Mouse (Mus musculus) cortical plate, adult 2 months (tissue): ENCODE measurements at regions not wholly inside any gene's neighbourhood (a gene's known extent, or its start where the extent isn't known, plus 50 kb on each side); places are given as distances from the start of the nearest gene placed in this dataset.

Experiments
- H3K27ac ChIP-seq: fragments of 200-500 bp; 2 replicates; pipeline ENCODE4 v1.5.1; 2012; ENCODE audit warnings: low read length, control low read depth, inconsistent platforms; ENCODE audit not compliant: insufficient read depth
- H3K4me1 ChIP-seq: fragments of 200-500 bp; 2 replicates; pipeline ENCODE4 v1.6.1; 2011; ENCODE audit warnings: low read length; ENCODE audit not compliant: control insufficient read depth, insufficient read depth
- H3K4me3 ChIP-seq: fragments of 200-500 bp; 2 replicates; pipeline ENCODE4 v1.5.1; 2011; ENCODE audit warnings: mild to moderate bottlenecking, low read length, control low read depth; ENCODE audit not compliant: insufficient read depth
- CTCF ChIP-seq: fragments of 200-500 bp; IDR thresholded peaks from 2 replicates; pipeline ENCODE4 v1.5.1; 2011; ENCODE audit warnings: mild to moderate bottlenecking, control low read depth, low read length; ENCODE audit not compliant: insufficient read depth; ENCODE audit errors: extremely low read depth
- POLR2A ChIP-seq: fragments of 200-500 bp; IDR thresholded peaks from 2 replicates; pipeline ENCODE4 v1.6.1; 2011; ENCODE audit warnings: mild to moderate bottlenecking, low read length, control low read depth; ENCODE audit not compliant: insufficient read depth; ENCODE audit errors: extremely low read depth

- H3K27ac ChIP-seq: no peak overlapping the region
- no peak for TF ChIP-seq POLR2A
- no peak for TF ChIP-seq CTCF
- H3K4me3 ChIP-seq: no peak overlapping the region
- H3K4me1 ChIP-seq: no peaks in the 10 kb centered on the region
These were observed 714.2 kb downstream of the Ets1 start for GRCm38 (mm10) chr9:33350258-33350657.

- no peak overlapping the region for H3K27ac ChIP-seq
- no peak overlapping the region for H3K4me3 ChIP-seq
- TF ChIP-seq CTCF (no peak), POLR2A (no peak)
- 0 out of 2 replicates have a peak, but pooled peaks cover 1% of the 10 kb centered on the region for H3K4me1 ChIP-seq
These were observed 720.6 kb downstream of the Ets1 start for GRCm38 (mm10) chr9:33356621-33357020.

- Histone ChIP-seq H3K4me3 (no peak overlapping the region), H3K27ac (no peak overlapping the region), H3K4me1 (0 out of 2 replicates have a peak, but pooled peaks cover 1% of the 10 kb centered on the region)
- TF ChIP-seq POLR2A (no peak), CTCF (no peak)
These were observed 724.9 kb downstream of the Ets1 start for GRCm38 (mm10) chr9:33360966-33361365.

GRCm38 (mm10) chr9:33389170-33389569 lies 753.1 kb downstream of the Ets1 start:
- TF ChIP-seq CTCF: no peak
- TF ChIP-seq POLR2A: no peak
- Histone ChIP-seq H3K4me1 (no peaks in the 10 kb centered on the region), H3K4me3 (no peak overlapping the region), H3K27ac (no peak overlapping the region)

- Histone ChIP-seq H3K4me3 (no peak overlapping the region), H3K27ac (no peak overlapping the region), H3K4me1 (no peaks in the 10 kb centered on the region)
- TF ChIP-seq POLR2A: no peak
- no peak for TF ChIP-seq CTCF
These were observed 768.7 kb downstream of the Ets1 start for GRCm38 (mm10) chr9:33404691-33405090.

GRCm38 (mm10) chr9:33407517-33407916 lies 771.5 kb downstream of the Ets1 start:
- Histone ChIP-seq H3K4me3 (no peak overlapping the region), H3K27ac (no peak overlapping the region), H3K4me1 (no peaks in the 10 kb centered on the region)
- TF ChIP-seq POLR2A (no peak), CTCF (no peak)

GRCm38 (mm10) chr9:33423781-33424180 lies 787.8 kb downstream of the Ets1 start:
- H3K4me3 ChIP-seq: no peak overlapping the region
- no peak overlapping the region for H3K27ac ChIP-seq
- TF ChIP-seq POLR2A: no peak
- TF ChIP-seq CTCF: no peak
- H3K4me1 ChIP-seq: no peaks in the 10 kb centered on the region

- no peak overlapping the region for H3K4me3 ChIP-seq
- TF ChIP-seq CTCF (no peak), POLR2A (no peak)
- H3K27ac ChIP-seq: no peak overlapping the region
- no peaks in the 10 kb centered on the region for H3K4me1 ChIP-seq
These were observed 800.4 kb downstream of the Ets1 start for GRCm38 (mm10) chr9:33436459-33436858.

GRCm38 (mm10) chr9:33442266-33442665 lies 806.2 kb downstream of the Ets1 start:
- TF ChIP-seq POLR2A (no peak), CTCF (no peak)
- Histone ChIP-seq H3K4me3 (no peak overlapping the region), H3K27ac (no peak overlapping the region)

GRCm38 (mm10) chr9:33445902-33446301 lies 809.9 kb downstream of the Ets1 start:
- H3K4me1 ChIP-seq: no peaks in the 10 kb centered on the region
- H3K27ac ChIP-seq: no peak overlapping the region
- TF ChIP-seq POLR2A (no peak), CTCF (no peak)
- H3K4me3 ChIP-seq: no peak overlapping the region

More at GRCm38 (mm10) chr9:33442266-33442665, 806.2 kb downstream of the Ets1 start:
- no peaks in the 10 kb centered on the region for H3K4me1 ChIP-seq

- Histone ChIP-seq H3K4me1 (no peaks in the 10 kb centered on the region), H3K27ac (no peak overlapping the region), H3K4me3 (no peak overlapping the region)
- no peak for TF ChIP-seq CTCF
- no peak for TF ChIP-seq POLR2A
These were observed 839.1 kb downstream of the Ets1 start for GRCm38 (mm10) chr9:33475106-33475505.

- H3K4me1 ChIP-seq: no peaks in the 10 kb centered on the region
- H3K4me3 ChIP-seq: no peak overlapping the region
- no peak overlapping the region for H3K27ac ChIP-seq
- no peak for TF ChIP-seq CTCF
- TF ChIP-seq POLR2A: no peak
These were observed 847.0 kb downstream of the Ets1 start for GRCm38 (mm10) chr9:33482845-33483540.
